Comparison of ENCODE assay signal across 28 mouse cellular contexts in genomic region chr11:70207283-70207682, GRCm38 (mm10). TPM values are rescaled to one million over a fixed set of nuclear protein-coding genes. Genes with fewer than 3 reads are reported as not detected.
A peak's percentile ranks its signal among the peaks of the same experiment; 100 is the strongest.
DNase-seq lines count a peak whose midpoint lies in the region; ATAC-seq lines count a peak whose summit lies in the region.
"Had no signal": no experiment of that assay in that cellular context is flagged by ENCODE, and none has a peak within 500 bp of the region (broad histone marks: within the 10 kb centered on the region; RNA-seq: fewer than 3 reads in every experiment).

No protein-coding gene starts in this region.

- no peak overlapping the region for H3K27ac ChIP-seq in heart, embryonic 11.5 days (ENCODE audit: low read depth, low read length)
- no peak overlapping the region for H3K27ac ChIP-seq in heart, embryonic 12.5 days (ENCODE audit: poor library complexity, severe bottlenecking)
- H3K27ac ChIP-seq: embryonic facial prominence, embryonic 13.5 days; embryonic facial prominence, embryonic 15.5 days; forebrain, embryonic 10.5 days; forebrain, embryonic 12.5 days had no signal

- ATAC-seq in heart, embryonic 11.5 days (replicated peaks; ENCODE audit: insufficient number of reproducible peaks, low FRiP score, low TSS enrichment) = no peak
- ATAC-seq in heart, embryonic 12.5 days (ENCODE audit: insufficient number of reproducible peaks, low FRiP score) = 0 out of 2 replicates have a peak, but pooled peaks have one; percentile 25
- ATAC-seq: activated CD4-positive, CD25-positive, alpha-beta regulatory T cell, adult 4 months; CD4-positive, CD25-positive, alpha-beta regulatory T cell, adult 4 months; forebrain, embryonic 14.5 days; forebrain, embryonic 16.5 days; Patski had no signal

- H3K9ac ChIP-seq in heart, embryonic 11.5 days (ENCODE audit: low read depth, low read length) = no peak overlapping the region
- H3K9ac ChIP-seq in heart, embryonic 12.5 days = no peak overlapping the region
- H3K9ac ChIP-seq: embryonic facial prominence, embryonic 13.5 days; embryonic facial prominence, embryonic 15.5 days; forebrain, embryonic 12.5 days had no signal

- peak; percentile 89 for DNase-seq in heart, adult 11 months
- no peak for DNase-seq in heart, postnatal 36 days
- peak; percentile 31 for DNase-seq in kidney, adult 9 months
- DNase-seq in kidney, postnatal 10 days = no peak
- DNase-seq: adrenal gland, adult 8-10 months; adrenal gland, postnatal 36 days; B cell, adult 2 months; cerebellum, adult 11 months; cerebellum, adult 18-20 months; cerebellum, adult 8-10 months; cerebellum, adult 9-11 months; cerebellum, postnatal 14 days; cerebellum, postnatal 36 days; embryo, embryonic 11 days had no signal

- WGBS in heart, embryonic 11.5 days (ENCODE audit: insufficient replicate concordance) = 62% methylated on average over 7 of the region's 7 CpGs
- WGBS in heart, embryonic 12.5 days = 51% methylated on average over 7 of the region's 7 CpGs

- no peaks in the 10 kb centered on the region for H3K36me3 ChIP-seq in heart, embryonic 11.5 days (ENCODE audit: control insufficient read depth, insufficient read depth, low read length)
- no peaks in the 10 kb centered on the region for H3K36me3 ChIP-seq in heart, embryonic 12.5 days
- H3K36me3 ChIP-seq: embryonic facial prominence, embryonic 13.5 days; embryonic facial prominence, embryonic 15.5 days; forebrain, embryonic 10.5 days; forebrain, embryonic 12.5 days; G1E had no signal

- H3K27me3 ChIP-seq in heart, embryonic 11.5 days (ENCODE audit: control insufficient read depth, insufficient read depth, low read length) = peaks cover 6% of the 10 kb centered on the region; the same call in 1 of the 2 replicates
- peaks cover 26% of the 10 kb centered on the region for H3K27me3 ChIP-seq in heart, embryonic 12.5 days (replicated peaks)
- H3K27me3 ChIP-seq: Patski had no signal

- H3K4me1 ChIP-seq in heart, embryonic 11.5 days (ENCODE audit: control insufficient read depth, insufficient read depth, low read length) = no peaks in the 10 kb centered on the region
- peaks cover 4% of the 10 kb centered on the region for H3K4me1 ChIP-seq in heart, embryonic 12.5 days (replicated peaks)
- H3K4me1 ChIP-seq: embryonic facial prominence, embryonic 13.5 days; embryonic facial prominence, embryonic 15.5 days; forebrain, embryonic 10.5 days; forebrain, embryonic 12.5 days had no signal

- H3K9me3 ChIP-seq in heart, embryonic 11.5 days (replicated peaks; ENCODE audit: control insufficient read depth, low read length) = no peaks in the 10 kb centered on the region
- H3K9me3 ChIP-seq in heart, embryonic 12.5 days (replicated peaks) = no peaks in the 10 kb centered on the region
- H3K9me3 ChIP-seq: embryonic facial prominence, embryonic 13.5 days; embryonic facial prominence, embryonic 15.5 days; forebrain, embryonic 10.5 days; forebrain, embryonic 12.5 days; G1E had no signal

- no peak overlapping the region for H3K4me2 ChIP-seq in heart, embryonic 11.5 days
- H3K4me2 ChIP-seq in heart, embryonic 12.5 days = no peak overlapping the region
- H3K4me2 ChIP-seq: embryonic facial prominence, embryonic 13.5 days; embryonic facial prominence, embryonic 15.5 days; forebrain, embryonic 12.5 days had no signal

- no peak overlapping the region for H3K4me3 ChIP-seq in heart, embryonic 11.5 days (ENCODE audit: low read depth, low read length)
- H3K4me3 ChIP-seq in heart, embryonic 12.5 days = no peak overlapping the region
- H3K4me3 ChIP-seq: embryonic facial prominence, embryonic 13.5 days; embryonic facial prominence, embryonic 15.5 days; erythroblast, embryonic 14.5 days; forebrain, embryonic 10.5 days; forebrain, embryonic 12.5 days had no signal

- intact Hi-C loops in heart, postnatal 36 days (cut with DNase I) = no loop called here

RNA-seq across cellular contexts. Expression of gene Slc16a11, which starts 5.3 kb away (rescaled TPM):
- polyA plus RNA-seq in heart, embryonic 11.5 days (2014; fragmentation: Nextera tagmentation; extraction: Ambion mirVana) = 0.36 and 0.39 TPM in 2 replicates
- polyA plus RNA-seq in heart, embryonic 12.5 days (2016; fragmentation: Nextera tagmentation; extraction: Ambion mirVana) = 0.41 and 1.1 TPM in 2 replicates
- total RNA-seq in heart, postnatal 36 days (2021) = under 1 TPM; 0.28 to 0.30 TPM
- total RNA-seq: G1E had no signal
- polyA plus RNA-seq: activated CD4-positive, CD25-positive, alpha-beta regulatory T cell, adult 4 months; CD4-positive, CD25-positive, alpha-beta regulatory T cell, adult 4 months; erythroblast, embryonic 14.5 days; G1E had no signal

RNA-seq across cellular contexts. Expression of gene Slc16a13, which starts 13.6 kb away (rescaled TPM):
- 7.6 and 7.8 TPM in 2 replicates for polyA plus RNA-seq in heart, embryonic 11.5 days (2014; fragmentation: Nextera tagmentation; extraction: Ambion mirVana)
- polyA plus RNA-seq in heart, embryonic 12.5 days (2016; fragmentation: Nextera tagmentation; extraction: Ambion mirVana) = 7.7 and 9.1 TPM in 2 replicates
- 1 to 10 TPM; 3.3 to 3.9 TPM for total RNA-seq in heart, postnatal 36 days (2021)

RNA-seq across cellular contexts. Expression of gene Bcl6b, which starts 22.3 kb away (rescaled TPM):
- 11.9 and 13.0 TPM in 2 replicates for polyA plus RNA-seq in heart, embryonic 11.5 days (2014; fragmentation: Nextera tagmentation; extraction: Ambion mirVana)
- 17.6 and 19.6 TPM in 2 replicates for polyA plus RNA-seq in heart, embryonic 12.5 days (2016; fragmentation: Nextera tagmentation; extraction: Ambion mirVana)
- 10 to 100 TPM; 19.7 to 20.0 TPM for total RNA-seq in heart, postnatal 36 days (2021)
- polyA plus RNA-seq: G1E, Patski had no signal

RNA-seq across cellular contexts. Expression of gene 0610010K14Rik, which starts 30.4 kb away (rescaled TPM):
- 129 and 132 TPM in 2 replicates for polyA plus RNA-seq in heart, embryonic 11.5 days (2014; fragmentation: Nextera tagmentation; extraction: Ambion mirVana)
- polyA plus RNA-seq in heart, embryonic 12.5 days (2016; fragmentation: Nextera tagmentation; extraction: Ambion mirVana) = 125 and 126 TPM in 2 replicates
- 10 to 100 TPM; 32.7 to 38.0 TPM for total RNA-seq in heart, postnatal 36 days (2021)

RNA-seq across cellular contexts. Expression of gene Gm21988, which starts 32.3 kb away (rescaled TPM):
- 7.7 and 9.3 TPM in 2 replicates for polyA plus RNA-seq in heart, embryonic 11.5 days (2014; fragmentation: Nextera tagmentation; extraction: Ambion mirVana)
- 9.0 and 9.5 TPM in 2 replicates for polyA plus RNA-seq in heart, embryonic 12.5 days (2016; fragmentation: Nextera tagmentation; extraction: Ambion mirVana)
- 1 to 10 TPM; 2.1 to 3.3 TPM for total RNA-seq in heart, postnatal 36 days (2021)
- total RNA-seq: common myeloid progenitor, adult 5-6 weeks had no signal

Comparison
In these comparisons a context has a peak if more than half of its experiments do, and no peak if none do; other contexts are left out.
1. DNase-seq: peak in heart, adult 11 months (single experiment) and kidney, adult 9 months (single experiment); none in heart, postnatal 36 days (0 of 2) and kidney, postnatal 10 days (single experiment).